In the genomic region with DNA sequence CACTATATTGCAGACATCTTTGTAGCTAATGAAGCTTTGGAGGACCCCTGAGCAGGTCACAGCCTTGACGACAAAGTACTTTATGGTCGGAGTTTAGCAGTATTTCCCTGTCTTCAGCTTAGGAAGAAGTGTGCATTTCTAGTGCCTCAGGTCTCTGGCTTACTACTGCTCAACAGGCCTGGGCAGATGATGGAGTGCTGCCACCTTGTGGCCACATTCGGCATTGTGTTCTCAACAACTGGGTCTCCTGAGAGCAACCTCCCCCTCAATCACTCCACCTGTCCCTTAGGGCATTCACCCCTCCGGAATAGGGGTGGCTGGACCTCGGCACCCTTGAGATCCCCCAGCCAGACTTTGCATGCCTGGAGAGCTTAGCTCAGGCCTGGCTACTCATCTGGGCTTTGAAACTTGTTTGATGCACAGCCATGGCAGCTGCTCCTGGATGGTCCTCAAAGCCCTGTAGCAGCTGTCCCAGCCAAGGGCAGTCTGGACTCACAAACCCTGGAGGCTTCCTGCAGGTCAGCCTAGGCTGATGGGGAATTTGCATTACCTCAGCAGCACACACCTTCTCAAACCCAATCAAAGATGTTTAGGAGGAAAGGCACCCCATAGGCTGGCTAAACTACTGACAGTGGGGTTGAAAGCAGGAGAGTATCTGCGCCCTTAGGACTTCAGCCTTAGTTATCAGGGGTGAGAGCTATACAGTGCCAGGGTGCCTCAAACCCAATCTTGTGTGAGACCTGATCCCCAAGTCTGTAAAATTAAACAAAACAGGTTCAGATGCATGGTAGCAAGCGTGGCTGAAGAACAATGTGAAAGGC, we compare ENCODE assay signal across 8 mouse cellular contexts. TPM values are rescaled to one million over a fixed set of nuclear protein-coding genes. Genes with fewer than 3 reads are reported as not detected.
DNase-seq lines count a peak whose midpoint lies in the region; ATAC-seq and TF ChIP-seq lines count a peak whose summit lies in the region.

No protein-coding gene starts in this region.

- in situ Hi-C loops in CH12.LX (cut with MboI; ENCODE audit: low pct_ligation_motif_present, low pct_unique_long_range_greater_than_20kb, low sequenced_read_pairs): loop anchor here (5.0 kb wide), 1 partner anchor 51 kb away; no protein-coding TSS in a partner anchor

- peak; percentile 80 for DNase-seq in CH12.LX (ENCODE audit: extremely low read depth)
- DNase-seq in c-Kit-positive CD71-positive TER-119-positive erythroid progenitor cells, embryonic 14.5 days (ENCODE audit: low spot score): peak; percentile 80
- DNase-seq in heart, postnatal 10 days: peak; percentile 89 to 93
- DNase-seq in kidney, postnatal 4 days: peak; percentile 94 to 95
- DNase-seq in telencephalon, adult 2 months (ENCODE audit: low read depth, low spot score): peak; percentile 64

- H3K79me2 ChIP-seq in CH12.LX (replicated peaks; ENCODE audit: control insufficient read depth, extremely low read depth, insufficient read depth, poor library complexity, severe bottlenecking): no peaks in the 10 kb centered on the region

- TF ChIP-seq RAD21 in CH12.LX (IDR thresholded peaks at IDR 0.05; ENCODE audit: low read depth, low read length): peak; percentile 79

- no peak overlapping the region for H3K4me3 ChIP-seq in CH12.LX (replicated peaks in 1 of 3; ENCODE audit: low read depth in 2 of 3, low read length in 2 of 3, poor library complexity in 1 of 3)
- H3K4me3 ChIP-seq in forebrain, embryonic 13.5 days: no peak overlapping the region
- H3K4me3 ChIP-seq in liver, embryonic 15.5 days (replicated peaks): no peak overlapping the region
- no peak overlapping the region for H3K4me3 ChIP-seq in neural tube, embryonic 13.5 days

- TF ChIP-seq CTCF in CH12.LX (conservative IDR thresholded peaks at IDR 0.05 in 1 of 2, IDR thresholded peaks at IDR 0.05 in 1 of 2; ENCODE audit: low read depth in 2 of 2, low read length in 2 of 2): peak; percentile 91

- no peak for TF ChIP-seq EP300 in CH12.LX (IDR thresholded peaks at IDR 0.05; ENCODE audit: low read length)

- TF ChIP-seq POLR2A in CH12.LX (IDR thresholded peaks at IDR 0.05; ENCODE audit: low read depth, low read length): peak; percentile 28; the same call in 1 of the 2 replicates

- H3K4me2 ChIP-seq in CH12.LX (ENCODE audit: insufficient read depth, low read depth, poor library complexity, severe bottlenecking): no peak overlapping the region
- no peak overlapping the region for H3K4me2 ChIP-seq in forebrain, embryonic 13.5 days
- H3K4me2 ChIP-seq in liver, embryonic 15.5 days: no peak overlapping the region
- no peak overlapping the region for H3K4me2 ChIP-seq in neural tube, embryonic 13.5 days

- peaks cover 28% of the 10 kb centered on the region for H3K27me3 ChIP-seq in CH12.LX (replicated peaks)
- H3K27me3 ChIP-seq in forebrain, embryonic 13.5 days: no peaks in the 10 kb centered on the region
- peaks cover 29% of the 10 kb centered on the region for H3K27me3 ChIP-seq in liver, embryonic 15.5 days
- H3K27me3 ChIP-seq in neural tube, embryonic 13.5 days: peaks cover 5% of the 10 kb centered on the region; the same call in 1 of the 2 replicates

- ATAC-seq in forebrain, embryonic 13.5 days: peak; percentile 69
- ATAC-seq in liver, embryonic 15.5 days (ENCODE audit: insufficient read depth): peak; percentile 65
- peak; percentile 66 for ATAC-seq in neural tube, embryonic 13.5 days (ENCODE audit: low read depth)

- peaks cover 43 to 57% of the 10 kb centered on the region in 2 experiments for H3K36me3 ChIP-seq in CH12.LX (replicated peaks in 1 of 2; ENCODE audit: control insufficient read depth in 1 of 2, insufficient read depth in 1 of 2, low read length in 1 of 2)
- H3K36me3 ChIP-seq in forebrain, embryonic 13.5 days (ENCODE audit: poor library complexity, severe bottlenecking): peaks cover 52% of the 10 kb centered on the region
- peaks cover 52% of the 10 kb centered on the region for H3K36me3 ChIP-seq in liver, embryonic 15.5 days (replicated peaks)
- H3K36me3 ChIP-seq in neural tube, embryonic 13.5 days: peaks cover 52% of the 10 kb centered on the region

- H3K4me1 ChIP-seq in CH12.LX (ENCODE audit: control insufficient read depth in 1 of 2, insufficient read depth in 2 of 2): no peaks in the 10 kb centered on the region
- H3K4me1 ChIP-seq in forebrain, embryonic 13.5 days: peaks cover 42% of the 10 kb centered on the region
- H3K4me1 ChIP-seq in liver, embryonic 15.5 days (replicated peaks): peaks cover 34% of the 10 kb centered on the region
- H3K4me1 ChIP-seq in neural tube, embryonic 13.5 days (replicated peaks): peaks cover 33% of the 10 kb centered on the region

- no peak overlapping the region for H3K27ac ChIP-seq in CH12.LX (ENCODE audit: insufficient read depth, low read depth)
- peak overlapping the region; percentile 74 for H3K27ac ChIP-seq in forebrain, embryonic 13.5 days
- H3K27ac ChIP-seq in liver, embryonic 15.5 days (replicated peaks): no peak overlapping the region
- peak overlapping the region; percentile 69 for H3K27ac ChIP-seq in neural tube, embryonic 13.5 days (replicated peaks)

- intact Hi-C loops in heart, postnatal 10 days (cut with DNase I): loop anchor here (1.0 to 5.0 kb wide), 3 partner anchors 29 to 136 kb away; no protein-coding TSS in a partner anchor

- H3K9me3 ChIP-seq in CH12.LX (replicated peaks; ENCODE audit: low read length): no peaks in the 10 kb centered on the region
- H3K9me3 ChIP-seq in forebrain, embryonic 13.5 days (replicated peaks): no peaks in the 10 kb centered on the region
- H3K9me3 ChIP-seq in liver, embryonic 15.5 days (replicated peaks): no peaks in the 10 kb centered on the region
- no peaks in the 10 kb centered on the region for H3K9me3 ChIP-seq in neural tube, embryonic 13.5 days

- WGBS in forebrain, embryonic 13.5 days: 21% methylated on average over 7 of the region's 7 CpGs
- WGBS in liver, embryonic 15.5 days (ENCODE audit: insufficient replicate concordance): 20% methylated on average over 7 of the region's 7 CpGs
- 24% methylated on average over 7 of the region's 7 CpGs for WGBS in neural tube, embryonic 13.5 days

- no peak overlapping the region for H3K9ac ChIP-seq in CH12.LX (ENCODE audit: insufficient read depth, low read depth)
- H3K9ac ChIP-seq in forebrain, embryonic 13.5 days: no peak overlapping the region
- H3K9ac ChIP-seq in liver, embryonic 15.5 days: no peak overlapping the region
- no peak overlapping the region for H3K9ac ChIP-seq in neural tube, embryonic 13.5 days

- dilution Hi-C loops in CH12.LX (cut with MboI; ENCODE audit: extremely low pct_ligation_motif_present, extremely low pct_unique_long_range_greater_than_20kb, low sequenced_read_pairs): no loop called here

TF ChIP-seq in CH12.LX, 34 proteins besides CTCF, POLR2A, EP300 and RAD21 (continues in another document):
- TF ChIP-seq PAX5 (IDR thresholded peaks at IDR 0.05; ENCODE audit: low read length) (no peak), MAX (IDR thresholded peaks at IDR 0.05; ENCODE audit: low read length) (peak; percentile 51; the same call in 1 of the 2 replicates), CHD2 (IDR thresholded peaks at IDR 0.05; ENCODE audit: low read length) (no peak), RCOR1 (conservative IDR thresholded peaks at IDR 0.05; ENCODE audit: low read depth, low read length) (no peak), ZMIZ1 (IDR thresholded peaks at IDR 0.05; ENCODE audit: low read depth, low read length) (peak; percentile 61; the same call in 1 of the 2 replicates), ETS1 (conservative IDR thresholded peaks at IDR 0.05; ENCODE audit: low read depth, low read length) (no peak), IRF4 (IDR thresholded peaks at IDR 0.05; ENCODE audit: low read depth, low read length) (no peak), SIN3A (IDR thresholded peaks at IDR 0.05; ENCODE audit: low read length) (no peak), ZC3H11A (IDR thresholded peaks at IDR 0.05; ENCODE audit: low read depth, low read length) (peak; percentile 22), MEF2A (IDR thresholded peaks at IDR 0.05; ENCODE audit: borderline replicate concordance, low read depth, low read length) (no peak), HCFC1 (IDR thresholded peaks at IDR 0.05; ENCODE audit: low read depth, low read length) (no peak), POLR2AphosphoS2 (IDR thresholded peaks at IDR 0.05; ENCODE audit: low read depth, low read length) (no peak; the same call in 1 of the 2 replicates), USF2 (conservative IDR thresholded peaks at IDR 0.05; ENCODE audit: low read depth, low read length) (no peak), TBP (conservative IDR thresholded peaks at IDR 0.05; ENCODE audit: low read depth, low read length) (no peak), MAZ (IDR thresholded peaks at IDR 0.05; ENCODE audit: low read depth, low read length) (0 out of 2 replicates have a peak, but pooled peaks have one; percentile 33), MAFK (IDR thresholded peaks at IDR 0.05; ENCODE audit: insufficient replicate concordance, low read length) (no peak)

RNA-seq across cellular contexts. Expression of a gene that starts 28.0 kb away (rescaled TPM):
- total RNA-seq in CH12.LX (2012; rRNA removed) (0.50 and 1.1 TPM in 2 replicates), CH12.LX (2014; rRNA removed) (0.24 TPM in 1 of 2 replicates, not detected in the other)
- 0.36 and 1.6 TPM in 2 replicates for polyA plus RNA-seq in CH12.LX (2012; ENCODE audit: insufficient read length, low read depth)
- 6.8 and 7.7 TPM in 2 replicates for polyA plus RNA-seq in forebrain, embryonic 13.5 days (2015; fragmentation: Nextera tagmentation; extraction: Ambion mirVana)
- total RNA-seq in heart, postnatal 10 days (2021): 10 to 100 TPM; 19.4 to 22.2 TPM
- polyA plus RNA-seq in liver, embryonic 15.5 days (2015; fragmentation: Nextera tagmentation; extraction: Ambion mirVana): 0.76 and 0.92 TPM in 2 replicates
- 12.2 and 13.2 TPM in 2 replicates for polyA plus RNA-seq in neural tube, embryonic 13.5 days (2015; fragmentation: Nextera tagmentation; extraction: Ambion mirVana)

RNA-seq across cellular contexts. Expression of a gene that starts 32.6 kb away (rescaled TPM):
- total RNA-seq in CH12.LX (2012; rRNA removed) (67.6 and 74.5 TPM in 2 replicates), CH12.LX (2014; rRNA removed) (83.6 and 85.3 TPM in 2 replicates)
- polyA plus RNA-seq in CH12.LX (2012; ENCODE audit: insufficient read length, low read depth): 83.6 and 92.8 TPM in 2 replicates
- polyA plus RNA-seq in forebrain, embryonic 13.5 days (2015; fragmentation: Nextera tagmentation; extraction: Ambion mirVana): 256 and 261 TPM in 2 replicates
- total RNA-seq in heart, postnatal 10 days (2021): 10 to 100 TPM; 57.8 to 66.6 TPM
- 63.8 and 72.0 TPM in 2 replicates for polyA plus RNA-seq in liver, embryonic 15.5 days (2015; fragmentation: Nextera tagmentation; extraction: Ambion mirVana)
- 252 and 279 TPM in 2 replicates for polyA plus RNA-seq in neural tube, embryonic 13.5 days (2015; fragmentation: Nextera tagmentation; extraction: Ambion mirVana)

RNA-seq across cellular contexts. Expression of a gene that starts 58.7 kb away (rescaled TPM):
- total RNA-seq in CH12.LX (2012; rRNA removed) (not detected in 2 replicates), CH12.LX (2014; rRNA removed) (not detected in 2 replicates)
- polyA plus RNA-seq in CH12.LX (2012; ENCODE audit: insufficient read length, low read depth): 2.0 and 3.0 TPM in 2 replicates
- 1.3 and 1.8 TPM in 2 replicates for polyA plus RNA-seq in forebrain, embryonic 13.5 days (2015; fragmentation: Nextera tagmentation; extraction: Ambion mirVana)
- total RNA-seq in heart, postnatal 10 days (2021): not detected
- polyA plus RNA-seq in liver, embryonic 15.5 days (2015; fragmentation: Nextera tagmentation; extraction: Ambion mirVana): 1.2 and 1.3 TPM in 2 replicates
- polyA plus RNA-seq in neural tube, embryonic 13.5 days (2015; fragmentation: Nextera tagmentation; extraction: Ambion mirVana): 0.96 and 2.4 TPM in 2 replicates

Comparison
In these comparisons a context has a peak if more than half of its experiments do, and no peak if none do; other contexts are left out.
1. H3K27ac ChIP-seq: peak in forebrain, embryonic 13.5 days (single experiment) and neural tube, embryonic 13.5 days (single experiment); none in CH12.LX (single experiment) and liver, embryonic 15.5 days (single experiment).
2. Peak in every context shown above with its lines, with median percentiles within 50 percentile points of each other: DNase-seq and ATAC-seq.